Mouse (Mus musculus) inflammation-experienced regulatory T-cells, adult 6 months (primary cell): ENCODE data around the gene Mettl8. TPM values are rescaled to one million over a fixed set of nuclear protein-coding genes. Genes with fewer than 3 reads are reported as not detected.

Source experiments
- ATAC-seq: one replicate; pipeline ENCODE4 v1.8.0; 2017
- polyA plus RNA-seq, 3 experiments: library from polyadenylated mRNA; unstranded; fragments of 100-300 nt; shearing (Covaris generic); gene quantifications; one replicate each; pipeline ENCODE4 v1.2.1; 2017

Mettl8 gene
- polyA plus RNA-seq, 3 experiments from 2014 or later: 8.0 to 17.2 (median 14.0) TPM

- ATAC-seq: no peak
Observed at GRCm38 (mm10) chr2:70924049-70924448, 131.3 kb downstream of the Mettl8 start.

- ATAC-seq: no peak
Observed at GRCm38 (mm10) chr2:70922814-70923213, 132.6 kb downstream of the Mettl8 start.

- no peak for ATAC-seq
Observed at GRCm38 (mm10) chr2:70920937-70921596, 134.3 kb downstream of the Mettl8 start.

GRCm38 (mm10) chr2:70919913-70920522 lies 135.4 kb downstream of the Mettl8 start:
- no peak for ATAC-seq

- no peak for ATAC-seq
Observed at GRCm38 (mm10) chr2:70918516-70918915, 136.9 kb downstream of the Mettl8 start.

Other genes with a start within 250 kb of the Mettl8 start
- gene Tlk1, start 229.9 kb downstream of the Mettl8 start, polyA plus RNA-seq: 10 to 100 TPM; 30.5 to 45.3 (median 44.1) TPM
- 10 to 100 TPM; 17.9 to 22.8 (median 22.3) TPM for gene Dcaf17, start 255 bp downstream of the Mettl8 start, polyA plus RNA-seq
- gene Cybrd1, start 62.3 kb upstream of the Mettl8 start, polyA plus RNA-seq: under 1 TPM in 2 of 3 experiments, not detected in 1; 0.07 to 0.13 TPM
- 100 to 1,000 TPM in 1 of 3 experiments, 10 to 100 TPM in 2; 83.0 to 106 (median 86.7) TPM for gene Dync1i2, start 156.1 kb upstream of the Mettl8 start, polyA plus RNA-seq